Mouse (Mus musculus) layer of hippocampus, postnatal 25 days (tissue): ENCODE measurements around the gene Larp4. TPM values are rescaled to one million over a fixed set of nuclear protein-coding genes. Genes with fewer than 3 reads are reported as not detected.
A peak's percentile ranks its signal among the peaks of the same experiment; 100 is the strongest.
"Not testable (repeated sequence)": the region's sequence is repeated elsewhere in the genome, so short reads cannot be mapped to it uniquely, and the experiment has no call there.

Experiments used
- DNase-seq, 2 experiments: peaks; one replicate each; pipeline ENCODE4 v3.0.0; 2022; ENCODE audit warnings: mixed read lengths in 2 of 2, low spot score in 1 of 2; ENCODE audit errors: extremely low spot score in 1 of 2
- total RNA-seq, 2 experiments: library from RNA; stranded (reverse); gene quantifications; 2 replicates each; pipeline ENCODE4 v1.2.3; 2021

Larp4 gene
- 10 to 100 TPM; 46.1 to 52.1 TPM for total RNA-seq

GRCm38 (mm10) chr15:99969765-99970164, at the start of gene Larp4:
Larp4 (plus strand) TSS chr15:99970065.
- not testable (repeated sequence) for DNase-seq

- no peak for DNase-seq
Measured at GRCm38 (mm10) chr15:99931231-99931630, 38.6 kb upstream of the Larp4 start.

GRCm38 (mm10) chr15:99934501-99934900, 35.4 kb upstream of the Larp4 start:
- no peak for DNase-seq

- DNase-seq: no peak
Measured at GRCm38 (mm10) chr15:99936659-99937058, 33.2 kb upstream of the Larp4 start.

- DNase-seq: no peak
Measured at GRCm38 (mm10) chr15:99937841-99938240, 32.0 kb upstream of the Larp4 start.

- DNase-seq: no peak
Measured at GRCm38 (mm10) chr15:99940426-99940825, 29.4 kb upstream of the Larp4 start.

GRCm38 (mm10) chr15:99940970-99941630, 28.8 kb upstream of the Larp4 start:
- no peak for DNase-seq

GRCm38 (mm10) chr15:99955324-99955723, 14.5 kb upstream of the Larp4 start:
- DNase-seq: no peak

- DNase-seq: no peak
Measured at GRCm38 (mm10) chr15:99965103-99965775, 4.6 kb upstream of the Larp4 start.

GRCm38 (mm10) chr15:99966961-99967360, 2.9 kb upstream of the Larp4 start, which contains the start of gene Fam186a:
Fam186a (minus strand) TSS chr15:99967061.
- no peak for DNase-seq

GRCm38 (mm10) chr15:99970606-99971005, 741 bp downstream of the Larp4 start:
- DNase-seq: no peak

GRCm38 (mm10) chr15:99972361-99972988, 2.6 kb downstream of the Larp4 start:
- DNase-seq: peak; percentile 85 to 93

- peak in 1 of 2 experiments; percentile 8 for DNase-seq
Measured at GRCm38 (mm10) chr15:99972989-99973911, 3.4 kb downstream of the Larp4 start.

- DNase-seq: no peak
Measured at GRCm38 (mm10) chr15:99974476-99975220, 4.8 kb downstream of the Larp4 start.

GRCm38 (mm10) chr15:99976121-99976520, 6.3 kb downstream of the Larp4 start:
- not testable (repeated sequence) for DNase-seq

- DNase-seq: no peak
Measured at GRCm38 (mm10) chr15:99979266-99979665, 9.4 kb downstream of the Larp4 start.

- DNase-seq: no peak
Measured at GRCm38 (mm10) chr15:99979715-99980114, 9.8 kb downstream of the Larp4 start.

- no peak for DNase-seq
Measured at GRCm38 (mm10) chr15:99993100-99993499, 23.2 kb downstream of the Larp4 start.

- no peak for DNase-seq
Measured at GRCm38 (mm10) chr15:99997114-99997804, 27.4 kb downstream of the Larp4 start.
